Mouse (Mus musculus): ENCODE results near the gene Ltb4r1. TPM values are rescaled to one million over a fixed set of nuclear protein-coding genes. Genes with fewer than 3 reads are reported as not detected.
A peak's percentile ranks its signal among the peaks of the same experiment; 100 is the strongest.

Ltb4r1 gene
- total and polyA plus RNA-seq, 3 experiments = 0.35 to 1.5 TPM; not detected in 1

GRCm38 (mm10) chr14:55769087-55769703 lies 3.4 kb downstream of the Ltb4r1 start:
- Histone ChIP-seq H3K9me3 (replicated peaks; ENCODE audit: insufficient read depth, low read length) (no peaks in the 10 kb centered on the region), H3K27ac (ENCODE audit: control insufficient read depth, low read depth, low read length) (peak overlapping the region; percentile 95), H3K27me3 (ENCODE audit: control insufficient read depth in 1 of 2, insufficient read depth in 2 of 2, low read length in 2 of 2) (no peaks in the 10 kb centered on the region), H3K4me1 (ENCODE audit: control insufficient read depth in 1 of 2, insufficient read depth in 2 of 2, low read length in 2 of 2) (peaks cover 6 to 42% of the 10 kb centered on the region in 2 experiments), H3K4me3 (ENCODE audit: control insufficient read depth in 1 of 2, insufficient read depth in 1 of 2, low read depth in 2 of 2, low read length in 2 of 2) (peak overlapping the region; percentile 6 to 40; a peak in 3 of 4 replicates), H3K9ac (ENCODE audit: control insufficient read depth, low read depth, low read length, poor library complexity, severe bottlenecking) (peak overlapping the region; percentile 77), H3K36me3 (ENCODE audit: control insufficient read depth in 1 of 2, insufficient read depth in 2 of 2, low read length in 2 of 2) (peaks cover 0 to 18% of the 10 kb centered on the region in 2 experiments; a peak in 2 of 4 replicates), H3K79me2 (ENCODE audit: control insufficient read depth, insufficient read depth, low read length, poor library complexity) (peaks cover 2% of the 10 kb centered on the region; the same call in 1 of the 2 replicates)
- peak; percentile 94 for DNase-seq (ENCODE audit: low read depth, low spot score)
- TF ChIP-seq ZNF384 (IDR thresholded peaks at IDR 0.05; ENCODE audit: low read depth, low read length) = no peak; the same call in 1 of the 2 replicates
- TF ChIP-seq MXI1 (IDR thresholded peaks at IDR 0.05; ENCODE audit: low read depth, low read length) = peak; percentile 65
- no peak for TF ChIP-seq JUND (IDR thresholded peaks at IDR 0.05; ENCODE audit: low read depth, low read length)
- peak; percentile 54 for TF ChIP-seq TAL1 (IDR thresholded peaks at IDR 0.05; ENCODE audit: low read length)
- peak; percentile 90 for TF ChIP-seq MAX (IDR thresholded peaks at IDR 0.05; ENCODE audit: low read length)
- no peak for TF ChIP-seq MAFK (IDR thresholded peaks at IDR 0.05; ENCODE audit: borderline replicate concordance, low read depth, low read length)
- no peak for TF ChIP-seq UBTF (IDR thresholded peaks at IDR 0.05; ENCODE audit: borderline replicate concordance, insufficient read depth, low read depth, low read length)
- TF ChIP-seq CHD1 (IDR thresholded peaks at IDR 0.05; ENCODE audit: low read depth, low read length) = peak; percentile 99
- TF ChIP-seq NRF1 (IDR thresholded peaks at IDR 0.05; ENCODE audit: insufficient read depth, low read depth, low read length, poor library complexity, severe bottlenecking) = no peak
- peak; percentile 57 for TF ChIP-seq ZMIZ1 (IDR thresholded peaks at IDR 0.05; ENCODE audit: low read depth, low read length)
- peak; percentile 93 for TF ChIP-seq MYC (IDR thresholded peaks at IDR 0.05; ENCODE audit: low read depth, low read length)
- TF ChIP-seq E2F4 (IDR thresholded peaks at IDR 0.05; ENCODE audit: borderline replicate concordance, low read depth, low read length) = no peak; the same call in 1 of the 2 replicates
- TF ChIP-seq ETS1 (IDR thresholded peaks at IDR 0.05; ENCODE audit: low read depth, low read length) = peak; percentile 62; the same call in 1 of the 2 replicates
- TF ChIP-seq TCF12 (IDR thresholded peaks at IDR 0.05; ENCODE audit: low read depth, low read length) = peak; percentile 91
- no peak for TF ChIP-seq SMC3 (IDR thresholded peaks at IDR 0.05; ENCODE audit: low read depth, low read length)
- no peak for TF ChIP-seq GABPA (IDR thresholded peaks at IDR 0.05; ENCODE audit: low read depth, low read length)
- TF ChIP-seq MEF2A (IDR thresholded peaks at IDR 0.05; ENCODE audit: extremely low read depth, insufficient replicate concordance, low read depth, low read length, poor library complexity, severe bottlenecking) = no peak
- TF ChIP-seq ZC3H11A (IDR thresholded peaks at IDR 0.05; ENCODE audit: low read depth, low read length) = no peak
- peak; percentile 52; the same call in 1 of the 2 replicates for TF ChIP-seq RCOR1 (IDR thresholded peaks at IDR 0.05; ENCODE audit: low read depth, low read length)
- peak; percentile 79 for TF ChIP-seq TBP (IDR thresholded peaks at IDR 0.05; ENCODE audit: low read depth, low read length)
- TF ChIP-seq POLR2AphosphoS5 (IDR thresholded peaks at IDR 0.05; ENCODE audit: borderline replicate concordance, low read depth, low read length) = 0 out of 2 replicates have a peak, but pooled peaks have one; percentile 45
- TF ChIP-seq POLR2A (IDR thresholded peaks at IDR 0.05; ENCODE audit: control insufficient read depth in 1 of 2, insufficient read depth in 1 of 2, low read depth in 1 of 2, low read length in 2 of 2, poor library complexity in 1 of 2) = peak in 1 of 2 experiments; percentile 58; a peak in 2 of 4 replicates
- peak; percentile 62; the same call in 1 of the 2 replicates for TF ChIP-seq BHLHE40 (IDR thresholded peaks at IDR 0.05; ENCODE audit: borderline replicate concordance, low read depth, low read length)
- peak; percentile 82 for TF ChIP-seq SIN3A (IDR thresholded peaks at IDR 0.05; ENCODE audit: low read length)
- no peak for TF ChIP-seq ZKSCAN1 (IDR thresholded peaks at IDR 0.05; ENCODE audit: low read depth, low read length)
- peak; percentile 74 for TF ChIP-seq CHD2 (IDR thresholded peaks at IDR 0.05; ENCODE audit: low read length)
- TF ChIP-seq USF2 (IDR thresholded peaks at IDR 0.05; ENCODE audit: borderline replicate concordance in 1 of 2, insufficient read depth in 1 of 2, low read depth in 1 of 2, low read length in 2 of 2) = no peak
- peak; percentile 72 for TF ChIP-seq HCFC1 (IDR thresholded peaks at IDR 0.05; ENCODE audit: low read depth, low read length)
- TF ChIP-seq RAD21 (IDR thresholded peaks at IDR 0.05; ENCODE audit: low read depth, low read length) = no peak
- TF ChIP-seq ELF1 (IDR thresholded peaks at IDR 0.05; ENCODE audit: low read depth, low read length) = no peak
- peak; percentile 53 for TF ChIP-seq NELFE (IDR thresholded peaks at IDR 0.05; ENCODE audit: low read depth, low read length)
- peak; percentile 63; the same call in 1 of the 2 replicates for TF ChIP-seq POLR2AphosphoS2 (IDR thresholded peaks at IDR 0.05; ENCODE audit: low read length)
- TF ChIP-seq CTCF (IDR thresholded peaks at IDR 0.05 in 2 of 3, conservative IDR thresholded peaks at IDR 0.05 in 1 of 3; ENCODE audit: control insufficient read depth in 1 of 3, insufficient read depth in 1 of 3, low read depth in 2 of 3, low read length in 3 of 3, poor library complexity in 1 of 3, severe bottlenecking in 1 of 3) = no peak
- peak; percentile 24; the same call in 1 of the 2 replicates for TF ChIP-seq KAT2A (conservative IDR thresholded peaks at IDR 0.05; ENCODE audit: low read depth, low read length)
- TF ChIP-seq MAZ (IDR thresholded peaks at IDR 0.05; ENCODE audit: low read depth, low read length) = peak; percentile 78
- TF ChIP-seq USF1 (IDR thresholded peaks at IDR 0.05; ENCODE audit: low read depth, low read length) = no peak

All from MEL (cell line).